Mouse (Mus musculus): Measurements from ENCODE around the gene Il22ra1.

The Il22ra1 gene

DNA sequence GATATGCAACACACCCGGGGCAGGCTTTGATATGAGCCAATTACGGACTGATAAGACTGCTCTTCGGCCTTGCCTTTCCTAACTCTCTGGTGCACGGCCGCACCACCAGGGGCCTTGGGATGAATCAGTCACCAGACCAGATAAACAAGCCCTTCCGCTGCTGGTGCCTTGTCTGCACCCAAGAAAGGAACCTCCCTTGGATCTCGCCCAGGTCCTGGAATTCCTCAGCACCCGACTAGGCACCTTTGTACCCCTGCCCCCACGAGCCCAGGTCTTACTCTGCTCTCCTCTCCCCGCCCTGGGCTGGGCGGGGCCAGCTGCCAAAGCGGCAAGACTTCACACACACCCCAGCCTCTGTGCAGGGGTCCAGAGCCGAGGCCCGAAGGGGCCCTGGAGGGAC is at the start of gene Il22ra1:
Il22ra1 (plus strand) TSS at position 356 of the 400 bp plus-strand sequence.
- in situ Hi-C loops (cut with MseI, MboI) = no loop called here

DNA sequence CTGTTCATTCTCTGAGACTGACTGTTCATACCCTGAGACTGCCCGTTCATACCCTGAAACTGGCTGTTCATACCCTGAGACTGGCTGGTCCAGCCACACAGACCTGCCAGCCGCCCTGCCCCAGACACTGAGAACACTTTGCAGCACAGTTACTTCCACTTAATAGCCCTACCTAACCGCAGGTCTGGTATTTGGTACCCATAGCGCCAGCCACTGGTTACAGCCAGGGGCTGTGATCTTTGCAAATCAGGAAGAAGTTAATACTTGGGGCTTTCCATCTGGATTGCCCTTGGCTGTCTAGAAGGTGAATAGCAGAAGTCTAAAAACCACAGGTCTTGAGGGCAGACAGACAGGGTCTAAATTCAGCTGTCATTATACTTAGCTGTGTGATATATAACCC is 48.7 kb upstream of the Il22ra1 start:
- in situ Hi-C loops (cut with MseI, MboI) = no loop called here

DNA sequence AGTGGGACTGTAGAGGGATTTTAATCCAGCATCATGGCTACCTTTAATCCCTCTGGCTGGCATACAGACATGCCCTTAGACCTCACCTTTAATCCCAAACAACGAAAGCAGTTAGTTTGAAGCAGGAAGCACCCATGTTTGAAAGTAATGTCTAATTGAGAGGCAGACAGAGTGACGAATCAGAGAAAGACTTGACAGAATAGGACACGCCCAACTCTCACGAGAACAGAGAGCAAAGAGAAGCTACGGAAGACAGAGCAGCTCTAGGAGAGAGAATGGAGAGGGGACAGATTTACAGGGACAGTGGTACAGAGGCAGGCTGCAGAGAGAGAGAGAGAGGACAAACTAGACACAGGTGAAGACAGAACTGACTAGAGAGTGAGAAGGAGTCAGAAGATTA is 46.2 kb upstream of the Il22ra1 start:
- in situ Hi-C loops (cut with MseI, MboI) = no loop called here

DNA sequence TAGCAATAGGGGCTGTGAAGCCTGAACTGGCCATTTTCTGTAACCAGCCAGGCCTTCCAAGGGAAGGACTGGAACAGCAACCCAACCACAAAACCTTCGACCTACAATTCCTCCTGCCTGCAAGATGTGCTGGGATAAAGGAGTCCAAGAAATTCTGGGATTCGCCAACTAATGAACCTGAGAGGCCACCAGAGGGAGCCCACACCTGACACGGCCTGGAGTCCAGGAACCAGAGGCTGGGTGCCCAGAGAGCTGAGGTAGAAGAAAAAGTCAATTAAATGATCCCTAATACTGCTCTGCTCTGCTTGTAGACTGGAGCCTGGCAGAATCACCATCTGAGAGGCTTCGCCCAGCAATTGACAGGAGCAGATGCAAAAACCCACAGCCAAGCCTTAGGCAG is 44.4 kb upstream of the Il22ra1 start:
- in situ Hi-C loops (cut with MseI, MboI) = no loop called here

DNA sequence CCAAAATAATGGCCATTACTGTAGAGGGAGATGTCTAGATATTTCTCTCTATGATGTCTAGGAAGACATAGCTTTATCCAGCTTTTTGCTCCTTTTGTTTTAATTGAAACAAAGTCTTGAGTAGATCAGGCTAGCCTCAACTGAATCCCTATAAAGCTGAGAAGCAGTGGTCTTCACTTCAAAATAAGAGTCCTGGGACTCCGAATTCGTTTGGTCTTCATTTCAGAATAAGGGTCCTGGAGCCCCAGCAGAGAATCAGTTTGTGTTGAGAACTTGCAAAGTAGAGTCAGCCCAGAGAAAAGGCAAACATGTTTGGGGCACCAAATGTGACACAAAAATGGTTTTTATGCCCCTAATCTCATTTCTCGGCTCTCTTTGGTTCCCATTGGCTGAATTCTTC is 43.2 kb upstream of the Il22ra1 start:
- in situ Hi-C loops (cut with MseI, MboI) = no loop called here

DNA sequence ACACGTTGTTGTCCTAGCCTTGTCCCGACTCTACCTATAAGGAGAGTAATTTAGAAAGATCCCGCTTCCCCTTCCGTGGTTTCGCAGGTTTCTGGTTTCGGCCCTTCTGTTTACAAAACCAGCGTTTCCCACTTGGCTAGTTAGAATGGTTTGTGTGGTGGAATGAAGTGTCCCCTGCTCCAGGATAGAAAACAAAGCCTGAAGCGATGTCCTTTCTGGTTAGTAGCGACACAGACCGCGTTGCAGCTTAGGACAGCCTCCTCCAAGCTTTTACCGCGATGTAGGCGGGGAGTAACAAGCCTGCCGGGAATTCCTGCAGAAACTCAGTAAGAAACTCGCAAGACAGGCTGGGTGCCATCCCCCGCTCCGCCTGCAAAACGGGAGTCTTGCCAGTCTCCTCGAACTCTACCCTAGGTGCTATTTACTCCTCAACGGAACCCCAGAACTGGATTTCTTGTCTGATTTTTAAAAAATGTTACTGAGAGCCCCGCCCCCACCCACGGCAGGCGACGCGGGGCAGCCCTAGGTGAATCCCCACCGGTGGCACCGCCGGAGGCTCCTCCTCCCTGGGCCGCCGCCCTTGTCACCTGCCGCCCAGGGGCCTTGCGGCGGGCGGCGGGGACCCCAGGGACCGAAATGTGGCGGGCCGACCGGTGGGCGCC is 41.9 kb upstream of the Il22ra1 start, which contains the start of gene Ifnlr1:
Ifnlr1 (plus strand) TSS at position 382 of the 662 bp plus-strand sequence.
- in situ Hi-C loops (cut with MseI, MboI) = no loop called here

DNA sequence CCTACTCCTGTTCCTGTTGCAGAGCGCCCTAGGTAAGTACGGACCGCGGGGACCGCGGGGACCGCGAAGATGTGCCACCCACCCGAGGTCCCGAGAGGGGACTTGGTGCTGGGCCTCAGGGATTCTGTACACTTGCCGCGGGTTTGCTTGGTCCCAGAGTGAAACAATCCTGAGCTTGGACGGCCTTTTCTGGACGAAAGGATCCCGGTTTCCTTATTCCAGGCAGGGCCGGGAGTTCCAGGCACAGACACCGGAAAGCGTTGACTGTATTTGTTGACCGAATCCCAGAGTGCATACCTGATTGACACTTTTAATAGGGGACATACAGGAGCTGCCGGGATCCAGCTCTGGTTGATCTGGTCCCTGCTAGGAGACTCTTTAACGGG is 41.4 kb upstream of the Il22ra1 start:
- in situ Hi-C loops (cut with MseI, MboI) = no loop called here

DNA sequence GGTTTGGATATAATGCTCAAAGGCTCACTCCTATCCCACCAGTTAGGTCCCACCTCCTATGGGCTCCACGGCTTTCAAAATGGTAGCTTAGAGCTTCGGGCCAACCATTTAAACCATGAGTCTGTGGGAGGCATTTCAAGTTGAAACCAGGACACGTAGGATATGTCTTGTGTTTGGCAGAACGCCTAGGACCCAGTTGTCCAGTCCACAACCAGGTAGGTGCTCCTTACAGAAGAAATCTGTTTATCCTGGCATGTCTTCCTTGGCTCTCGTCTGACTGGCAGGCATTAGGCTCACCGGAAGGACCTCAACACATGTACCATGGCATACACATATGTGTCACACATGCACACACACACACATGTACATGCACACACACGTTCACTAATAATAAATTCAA is 38.2 kb upstream of the Il22ra1 start:
- in situ Hi-C loops (cut with MseI, MboI) = no loop called here

DNA sequence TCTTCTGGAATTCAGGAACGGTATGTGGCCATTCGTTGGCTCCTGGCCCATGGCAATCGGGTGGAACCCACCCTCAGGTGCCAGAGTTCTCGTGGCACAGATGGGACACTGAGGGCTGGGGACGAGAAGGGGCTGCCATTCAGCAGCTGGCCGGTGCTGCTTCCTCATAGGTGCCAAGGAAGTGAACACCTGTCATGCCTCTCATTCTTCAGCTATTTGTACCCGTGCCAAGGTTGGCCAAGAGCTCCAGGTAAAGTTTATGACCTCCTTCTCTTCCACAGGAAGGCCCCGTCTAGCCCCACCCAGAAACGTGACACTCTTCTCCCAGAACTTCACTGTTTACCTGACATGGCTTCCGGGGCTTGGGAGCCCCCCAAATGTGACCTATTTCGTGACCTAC is 37.7 kb upstream of the Il22ra1 start:
- in situ Hi-C loops (cut with MseI, MboI) = no loop called here

DNA sequence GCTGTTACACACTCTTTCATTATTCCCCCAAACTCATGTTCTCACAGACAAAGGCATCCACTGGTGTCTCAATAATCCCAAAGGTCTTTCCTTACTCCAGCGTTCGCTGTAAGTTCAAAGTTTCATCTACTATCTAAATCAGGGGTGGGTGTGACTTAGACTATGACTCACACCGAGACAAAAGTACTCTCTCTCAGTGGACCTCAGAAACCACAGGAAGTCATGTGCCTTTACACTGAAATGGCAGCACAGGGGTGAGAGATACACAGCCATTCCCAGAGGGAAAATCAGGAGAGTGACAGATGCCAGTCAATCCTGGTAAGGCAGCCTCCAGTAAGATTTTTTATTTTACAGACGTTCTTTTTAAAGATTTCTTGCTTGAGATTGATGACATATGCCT is 35.1 kb upstream of the Il22ra1 start:
- in situ Hi-C loops (cut with MseI, MboI) = no loop called here

DNA sequence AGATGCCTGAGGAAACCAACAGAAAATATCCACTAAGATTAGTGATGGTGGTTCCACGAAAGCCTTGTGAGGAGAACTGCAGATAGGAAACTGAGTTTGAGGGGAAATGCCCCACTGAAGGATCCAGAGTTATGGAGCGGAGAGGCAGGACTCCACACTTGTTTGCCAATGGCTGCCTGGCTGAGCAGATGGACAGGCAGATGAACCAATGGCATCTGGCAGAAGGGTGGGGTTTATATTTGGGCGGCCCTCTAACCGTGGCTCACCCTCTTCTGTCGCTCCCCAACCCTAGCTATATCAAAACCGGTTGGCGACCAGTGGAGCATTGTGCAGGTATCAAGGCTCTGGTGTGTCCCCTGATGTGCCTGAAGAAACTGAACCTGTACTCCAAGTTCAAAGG is 29.5 kb upstream of the Il22ra1 start:
- in situ Hi-C loops (cut with MseI, MboI) = no loop called here

DNA sequence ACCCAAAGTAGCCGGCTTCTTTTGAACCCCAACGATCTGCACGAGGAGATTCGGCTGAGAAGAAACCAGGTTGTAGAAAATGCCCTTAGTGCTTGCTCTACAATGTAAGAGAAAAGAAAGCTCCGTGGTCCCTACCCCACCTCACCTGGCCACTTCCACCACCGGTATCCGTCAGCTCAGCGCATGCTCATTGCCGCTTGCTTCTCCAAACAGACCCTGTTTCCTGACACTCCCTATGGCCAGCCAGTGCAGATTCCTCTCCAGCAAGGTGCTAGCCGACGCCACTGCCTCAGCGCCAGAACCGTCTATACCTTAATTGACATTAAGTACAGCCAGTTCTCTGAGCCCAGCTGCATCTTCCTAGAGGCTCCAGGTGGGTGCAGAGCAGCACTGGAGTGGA is 24.5 kb upstream of the Il22ra1 start:
- in situ Hi-C loops (cut with MseI, MboI) = no loop called here

DNA sequence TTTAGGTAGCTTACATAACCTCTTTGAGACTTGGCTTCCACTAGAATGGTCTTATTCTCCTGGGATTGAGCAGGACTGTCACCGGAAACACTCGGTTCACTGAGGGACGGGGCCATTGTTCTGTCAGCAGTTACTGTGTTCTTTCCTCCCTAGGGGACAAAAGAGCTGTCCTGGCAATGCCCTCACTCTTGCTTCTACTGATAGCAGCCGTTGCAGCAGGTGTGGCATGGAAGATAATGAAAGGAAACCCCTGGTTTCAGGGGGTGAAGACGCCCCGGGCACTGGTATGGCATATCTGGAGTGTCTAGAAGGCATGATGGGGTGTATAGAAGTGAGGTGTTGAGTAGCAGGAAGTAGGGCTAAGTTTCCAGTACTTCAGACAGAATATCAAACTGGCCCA is 24.0 kb upstream of the Il22ra1 start:
- in situ Hi-C loops (cut with MseI, MboI) = no loop called here

DNA sequence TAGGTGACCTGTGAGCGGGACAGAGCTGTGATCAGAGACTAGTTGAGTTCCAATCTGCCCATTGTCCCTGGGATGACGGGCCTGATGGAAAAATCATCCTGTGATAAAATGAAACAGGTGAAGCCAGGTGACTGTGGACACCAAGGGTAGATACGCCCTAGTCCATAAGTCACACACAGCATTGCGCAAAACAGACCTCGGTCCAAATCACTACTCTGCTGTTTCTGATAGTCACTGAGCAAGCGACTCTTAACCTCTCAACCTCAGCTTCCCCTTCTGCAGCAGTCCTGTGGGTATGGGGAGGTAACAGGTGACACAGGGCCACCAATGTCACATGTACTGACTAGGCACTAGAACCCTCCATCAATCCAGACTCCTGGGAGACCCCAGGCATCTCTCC is 21.9 kb upstream of the Il22ra1 start:
- in situ Hi-C loops (cut with MseI, MboI) = no loop called here

DNA sequence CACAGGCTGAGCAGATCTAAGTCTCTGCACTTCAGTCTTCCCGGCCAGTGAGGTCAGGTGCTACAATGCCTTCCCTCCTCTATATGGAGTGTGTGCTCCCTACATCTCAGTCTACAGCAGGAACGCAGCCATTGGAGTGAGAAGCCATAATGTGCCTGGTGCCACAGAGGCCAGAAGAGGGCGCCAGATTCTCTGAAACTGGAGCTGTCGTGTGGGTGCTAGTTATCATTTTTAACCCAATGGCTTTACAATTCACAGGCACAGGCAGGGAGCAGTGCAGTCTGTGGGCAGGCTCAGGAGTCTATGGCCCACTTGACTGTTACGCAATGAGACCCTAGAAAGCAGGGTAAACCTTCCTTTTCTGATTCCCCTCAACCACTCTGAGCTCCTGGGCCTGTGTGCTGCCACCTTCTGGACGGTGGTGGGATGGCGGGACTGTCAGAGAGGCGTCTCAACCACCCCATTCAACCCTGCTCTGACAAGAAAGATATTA is 18.9 kb upstream of the Il22ra1 start:
- in situ Hi-C loops (cut with MseI, MboI) = no loop called here

DNA sequence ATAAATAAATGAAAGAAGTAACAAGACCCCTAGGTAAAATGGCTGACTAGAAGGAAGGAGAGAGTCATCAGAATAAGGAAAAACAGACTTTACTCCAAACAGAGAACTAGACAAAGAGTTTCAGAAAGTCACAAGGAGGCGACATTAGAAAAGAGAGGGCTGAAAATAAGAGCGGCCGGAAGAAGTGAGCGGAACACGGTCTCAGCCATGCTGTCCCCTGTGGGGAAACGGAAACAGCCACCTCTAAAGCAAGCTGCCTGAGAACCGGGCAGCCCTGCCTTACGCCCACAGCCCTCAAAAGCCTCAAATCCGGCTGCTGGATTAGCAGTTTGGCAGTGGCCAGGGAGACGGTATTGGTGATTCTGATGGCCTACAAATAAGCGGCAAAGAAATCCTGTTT is 18.4 kb upstream of the Il22ra1 start:
- in situ Hi-C loops (cut with MseI, MboI) = no loop called here

DNA sequence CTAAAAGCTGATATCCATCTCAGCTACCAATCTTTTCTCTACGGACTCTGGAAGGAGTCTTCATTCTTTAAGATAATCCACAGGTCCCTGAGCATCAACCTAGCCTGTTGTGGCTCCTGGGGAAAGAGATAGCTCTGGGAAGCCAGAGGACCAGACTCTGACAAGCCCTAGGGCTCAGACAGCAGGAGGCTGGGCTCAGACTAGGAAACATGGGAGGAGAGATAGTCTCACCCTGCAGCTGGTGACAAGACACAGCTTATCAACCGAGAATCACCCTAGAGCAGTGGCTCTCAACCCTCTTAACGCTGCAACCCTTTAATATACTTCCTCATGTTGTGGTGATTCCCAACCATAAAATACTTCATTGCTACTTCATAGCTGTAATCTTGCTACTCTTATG is 17.6 kb upstream of the Il22ra1 start:
- in situ Hi-C loops (cut with MseI, MboI) = no loop called here

DNA sequence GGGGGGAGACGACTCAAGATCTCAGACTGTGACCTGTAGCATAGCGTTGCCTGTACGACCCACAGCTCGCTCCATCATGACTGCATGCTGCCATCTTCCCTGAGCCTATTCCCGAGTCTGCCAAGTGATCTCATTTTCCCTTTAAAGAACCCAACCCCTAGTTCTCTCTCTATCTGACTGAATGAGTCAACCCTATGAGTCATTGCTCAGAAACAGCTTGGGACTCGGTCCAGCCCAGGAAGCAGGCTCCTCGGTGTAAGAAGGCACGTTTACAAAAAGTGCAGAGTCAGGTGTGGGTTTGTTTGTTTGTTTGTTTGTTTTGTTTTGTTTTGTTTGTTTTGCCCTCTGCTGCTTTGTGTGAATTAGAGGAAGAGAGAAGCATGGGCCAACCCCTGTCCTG is 13.2 kb upstream of the Il22ra1 start:
- in situ Hi-C loops (cut with MseI, MboI) = loop anchor here in 1 of 2 experiments (5.0 kb wide), 1 partner anchor 48 kb away; no protein-coding TSS in a partner anchor

DNA sequence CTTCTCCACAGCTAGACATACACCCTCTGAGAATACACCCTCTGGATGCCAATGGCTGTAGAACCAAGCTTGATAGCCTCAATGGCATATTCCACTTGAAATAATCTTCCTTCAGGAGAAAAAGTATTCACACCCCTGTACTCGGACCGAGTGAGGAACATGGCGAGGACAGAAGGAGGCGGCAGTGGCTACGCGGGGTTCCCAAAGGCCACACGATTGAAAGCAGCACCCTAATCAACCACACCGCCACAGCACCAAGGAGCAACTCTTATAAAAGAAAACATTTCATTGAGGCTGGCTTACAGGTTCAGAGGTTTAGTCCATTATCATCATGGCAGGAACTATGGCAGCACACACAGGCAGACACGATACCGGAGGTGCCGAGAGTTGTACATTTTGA is 11.5 kb upstream of the Il22ra1 start:
- in situ Hi-C loops (cut with MseI, MboI) = loop anchor here in 1 of 2 experiments (5.0 kb wide), 1 partner anchor 46 kb away; no protein-coding TSS in a partner anchor

DNA sequence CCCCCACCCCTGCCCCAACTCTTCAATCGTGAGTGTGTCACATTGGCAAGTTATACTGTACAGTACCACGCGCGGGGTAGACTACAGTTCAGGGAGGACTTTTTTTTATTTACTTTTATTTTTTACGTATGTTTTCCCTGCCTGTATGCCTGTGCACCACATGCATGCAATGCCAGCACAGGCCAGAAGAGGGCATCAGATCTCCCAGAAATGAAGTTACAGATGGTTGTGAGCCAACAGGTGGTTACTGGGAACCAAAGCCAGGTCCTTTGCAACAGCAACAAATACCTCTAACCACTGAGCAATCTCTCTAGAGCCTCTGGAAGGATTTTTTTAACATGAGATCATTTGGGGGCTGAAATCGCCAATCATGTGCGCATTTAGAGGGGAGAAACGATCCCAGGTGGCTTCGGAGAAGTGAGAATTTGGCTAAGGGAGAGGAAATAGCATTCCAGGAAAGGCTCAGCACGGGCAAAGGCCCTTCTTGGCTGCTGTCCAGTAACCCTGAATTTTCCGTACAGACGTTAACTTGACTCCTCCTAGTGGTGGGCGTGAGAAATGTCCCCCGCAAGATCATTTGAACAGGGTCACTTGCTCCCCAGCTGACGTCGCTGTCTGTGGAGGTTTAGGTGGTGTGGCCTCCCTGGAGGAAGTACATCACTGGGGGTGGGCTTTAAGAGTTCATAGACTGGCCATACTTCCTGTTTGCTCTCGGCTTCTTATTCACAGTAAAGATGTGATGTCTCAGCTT is 5.3 kb upstream of the Il22ra1 start:
- in situ Hi-C loops (cut with MseI, MboI) = no loop called here

DNA sequence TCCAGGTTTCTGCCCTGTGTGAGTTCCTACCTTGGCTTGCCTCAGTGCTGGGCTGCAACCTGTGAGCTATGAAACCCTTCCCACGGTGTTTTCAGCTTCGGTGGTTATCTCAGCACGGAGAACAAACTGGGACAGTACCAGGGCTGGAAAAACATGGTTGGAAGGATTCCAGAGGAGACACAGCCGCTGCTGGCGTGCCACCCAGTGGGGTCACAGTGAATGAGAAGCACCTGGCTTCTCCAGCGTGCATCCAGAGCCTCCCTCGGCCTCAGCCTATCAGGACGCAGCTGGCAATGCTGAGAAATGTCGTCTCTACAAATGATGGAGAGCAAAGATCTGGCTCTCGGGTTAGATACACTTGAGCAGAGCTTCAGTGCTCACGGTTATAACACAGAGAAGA is 1.6 kb upstream of the Il22ra1 start:
- in situ Hi-C loops (cut with MseI, MboI) = no loop called here

DNA sequence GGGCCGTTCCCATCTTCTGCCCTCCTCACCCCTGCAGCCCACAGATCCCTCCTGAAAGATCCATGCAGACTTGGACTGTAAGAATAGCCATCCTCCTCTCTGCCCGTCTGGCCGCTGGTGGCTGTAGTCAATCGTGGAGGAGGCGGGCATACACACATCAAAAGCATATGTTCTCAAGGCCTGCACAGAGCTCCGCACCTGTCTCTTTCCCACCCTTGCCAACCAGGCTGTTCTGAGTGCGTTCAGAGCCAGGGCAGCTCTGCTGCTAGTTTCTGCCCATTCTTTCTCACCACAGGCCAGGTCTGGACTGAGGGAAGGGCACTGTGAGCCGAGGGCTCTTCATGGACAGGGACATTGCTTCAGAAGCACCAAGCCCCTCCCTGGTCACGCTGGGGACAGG is 2.2 kb downstream of the Il22ra1 start:
- in situ Hi-C loops (cut with MseI, MboI) = no loop called here

DNA sequence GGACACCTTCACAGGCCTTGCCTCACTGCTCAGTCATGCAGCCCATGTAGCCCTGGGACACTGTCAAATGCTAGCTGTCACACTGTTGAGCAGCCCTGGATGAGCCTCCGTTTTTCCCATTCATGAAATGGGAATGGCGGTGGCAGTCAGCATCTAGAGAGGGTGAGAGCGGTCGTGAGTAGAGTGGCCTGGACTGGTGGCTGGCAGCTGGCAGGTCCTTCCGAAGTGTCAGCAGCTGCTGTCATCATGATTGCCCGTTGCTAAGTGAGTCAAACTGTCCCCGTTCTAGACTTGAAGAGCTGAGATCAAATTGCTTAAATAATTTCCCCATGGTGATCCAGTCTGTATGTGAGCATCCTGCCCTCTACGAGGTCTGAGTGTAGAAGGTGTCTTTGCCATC is 3.0 kb downstream of the Il22ra1 start:
- in situ Hi-C loops (cut with MseI, MboI) = no loop called here

All from mouse trophoblast stem cell (cell line).